Mouse (Mus musculus): ENCODE measurements around the gene Vsig10. TPM values are rescaled to one million over a fixed set of nuclear protein-coding genes. Genes with fewer than 3 reads are reported as not detected.
"Not testable (repeated sequence)": the region's sequence is repeated elsewhere in the genome, so short reads cannot be mapped to it uniquely, and the experiment has no call there.

Vsig10 gene
- polyA plus RNA-seq, 1 experiment from 2014 or later, result 2.5 TPM

DNA sequence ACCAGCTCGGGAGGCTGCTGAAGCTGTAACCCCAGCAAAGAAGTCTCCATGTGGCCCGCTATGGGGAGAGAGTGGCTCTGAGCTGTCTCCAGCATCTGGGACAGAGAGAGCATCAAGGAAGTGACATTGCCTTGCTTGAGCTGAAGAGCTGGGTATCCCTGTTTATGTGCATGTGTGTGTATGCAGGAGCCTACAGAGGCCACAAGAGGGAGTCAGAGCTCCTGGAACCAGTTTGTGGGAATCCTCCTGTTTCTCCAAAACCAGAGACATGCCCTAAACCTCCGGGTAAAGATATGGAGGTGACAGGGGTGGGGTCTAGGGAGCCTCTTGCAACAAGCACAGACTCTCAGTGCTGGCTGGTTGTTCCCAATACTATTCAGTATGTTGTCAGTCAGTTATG, 27.6 kb upstream of the Vsig10 start:
- Histone ChIP-seq H3K4me2 (ENCODE audit: low read depth, low read length, severe bottlenecking) (no peak overlapping the region), H3K9ac (ENCODE audit: low read length) (no peak overlapping the region), H3K27ac (ENCODE audit: low read depth, low read length) (no peak overlapping the region), H3K9me3 (ENCODE audit: control insufficient read depth, low read length) (peaks cover 2% of the 10 kb centered on the region; the same call in 1 of the 2 replicates), H3K36me3 (ENCODE audit: control insufficient read depth, insufficient read depth, low read length) (no peaks in the 10 kb centered on the region), H3K27me3 (ENCODE audit: control insufficient read depth, insufficient read depth, low read length) (no peaks in the 10 kb centered on the region; the same call in 1 of the 2 replicates), H3K4me3 (ENCODE audit: low read depth, low read length) (no peak overlapping the region), H3K4me1 (replicated peaks; ENCODE audit: control insufficient read depth, insufficient read depth, low read length) (0 out of 2 replicates have a peak, but pooled peaks cover 3% of the 10 kb centered on the region)
- no peak for ATAC-seq (replicated peaks; ENCODE audit: low FRiP score)
- DNase-seq (ENCODE audit: low spot score), result no peak
- WGBS, result 79% methylated on average over 3 of the region's 3 CpGs

DNA sequence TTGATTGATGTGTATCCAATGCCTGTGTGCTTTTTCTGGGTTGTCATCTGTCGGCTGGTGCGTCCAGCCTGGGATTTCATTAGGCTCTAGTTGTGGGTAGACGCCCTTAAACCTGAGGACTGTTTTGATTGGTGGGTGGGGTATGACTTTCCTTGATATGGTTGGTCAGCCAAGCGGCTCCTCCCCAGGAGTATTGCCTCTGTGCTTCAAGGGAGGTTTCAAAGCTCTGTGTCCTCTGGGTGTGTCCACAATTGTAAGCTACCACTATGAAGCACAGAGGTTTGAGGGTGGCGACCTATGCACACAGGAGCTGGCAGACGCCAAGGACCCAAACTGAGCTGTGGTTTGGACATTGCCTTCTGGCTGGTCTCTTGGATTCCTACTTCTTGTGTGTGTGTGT, 26.3 kb upstream of the Vsig10 start:
- Histone ChIP-seq H3K9ac (ENCODE audit: low read length) (no peak overlapping the region), H3K4me2 (ENCODE audit: low read depth, low read length, severe bottlenecking) (no peak overlapping the region), H3K4me1 (replicated peaks; ENCODE audit: control insufficient read depth, insufficient read depth, low read length) (0 out of 2 replicates have a peak, but pooled peaks cover 3% of the 10 kb centered on the region), H3K9me3 (ENCODE audit: control insufficient read depth, low read length) (peaks cover 2% of the 10 kb centered on the region; the same call in 1 of the 2 replicates), H3K4me3 (ENCODE audit: low read depth, low read length) (no peak overlapping the region), H3K36me3 (ENCODE audit: control insufficient read depth, insufficient read depth, low read length) (no peaks in the 10 kb centered on the region), H3K27ac (ENCODE audit: low read depth, low read length) (no peak overlapping the region), H3K27me3 (ENCODE audit: control insufficient read depth, insufficient read depth, low read length) (no peaks in the 10 kb centered on the region; the same call in 1 of the 2 replicates)
- ATAC-seq (replicated peaks; ENCODE audit: low FRiP score), result no peak
- DNase-seq (ENCODE audit: low spot score), result no peak
- 81% methylated on average over 6 of the region's 6 CpGs for WGBS

DNA sequence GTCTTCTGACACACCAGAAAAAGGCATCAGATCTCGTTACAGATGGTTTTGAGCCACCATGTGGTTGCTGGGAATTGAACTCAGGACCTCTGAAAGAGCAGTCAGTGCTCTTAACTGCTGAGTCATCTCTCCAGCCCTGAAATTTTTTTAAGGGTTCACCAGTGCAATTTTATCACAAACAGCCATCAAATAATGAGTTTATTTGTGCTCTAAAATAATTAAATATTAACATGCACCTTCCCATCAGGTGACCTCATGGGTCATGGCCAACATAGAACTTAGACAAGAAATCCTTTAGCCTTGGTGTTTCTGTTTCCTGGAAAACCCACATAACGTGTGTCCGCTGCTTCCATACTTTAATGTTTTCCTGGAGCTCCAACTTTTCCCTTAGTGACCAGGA, 25.1 kb upstream of the Vsig10 start:
- not testable (repeated sequence) for H3K4me3 ChIP-seq (ENCODE audit: low read depth, low read length); H3K4me2 ChIP-seq (ENCODE audit: low read depth, low read length, severe bottlenecking); H3K27me3 ChIP-seq (ENCODE audit: control insufficient read depth, insufficient read depth, low read length); DNase-seq (ENCODE audit: low spot score); H3K9ac ChIP-seq (ENCODE audit: low read length); H3K36me3 ChIP-seq (ENCODE audit: control insufficient read depth, insufficient read depth, low read length); H3K4me1 ChIP-seq (replicated peaks; ENCODE audit: control insufficient read depth, insufficient read depth, low read length); ATAC-seq (replicated peaks; ENCODE audit: low FRiP score); H3K27ac ChIP-seq (ENCODE audit: low read depth, low read length); H3K9me3 ChIP-seq (ENCODE audit: control insufficient read depth, low read length)
- WGBS, result 87% methylated on average over 3 of the region's 3 CpGs

DNA sequence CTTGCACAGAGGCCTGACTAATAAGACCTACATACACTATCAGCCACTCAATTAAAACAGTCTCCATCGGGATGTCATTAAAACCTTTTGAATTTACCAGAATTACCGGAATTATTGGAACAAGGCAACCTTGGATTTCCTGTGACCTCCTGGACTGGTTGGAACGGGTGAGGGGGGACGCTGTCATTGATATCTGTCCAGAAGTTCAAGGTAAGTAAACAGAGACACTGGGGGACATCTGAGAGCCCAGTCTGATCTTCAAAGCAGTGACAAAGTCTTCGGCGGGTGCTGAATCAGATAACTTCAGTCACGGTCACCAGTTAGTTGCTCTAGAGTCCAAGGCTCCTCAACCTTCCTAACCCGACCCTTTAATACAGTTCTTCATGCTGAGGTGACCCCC, 23.9 kb upstream of the Vsig10 start:
- Histone ChIP-seq H3K4me2 (ENCODE audit: low read depth, low read length, severe bottlenecking) (no peak overlapping the region), H3K9ac (ENCODE audit: low read length) (no peak overlapping the region), H3K4me3 (ENCODE audit: low read depth, low read length) (no peak overlapping the region), H3K27me3 (ENCODE audit: control insufficient read depth, insufficient read depth, low read length) (no peaks in the 10 kb centered on the region), H3K4me1 (replicated peaks; ENCODE audit: control insufficient read depth, insufficient read depth, low read length) (no peaks in the 10 kb centered on the region), H3K9me3 (ENCODE audit: control insufficient read depth, low read length) (peaks cover 2% of the 10 kb centered on the region; the same call in 1 of the 2 replicates), H3K36me3 (ENCODE audit: control insufficient read depth, insufficient read depth, low read length) (no peaks in the 10 kb centered on the region), H3K27ac (ENCODE audit: low read depth, low read length) (no peak overlapping the region)
- DNase-seq (ENCODE audit: low spot score) (no peak), ATAC-seq (replicated peaks; ENCODE audit: low FRiP score) (no peak)
- WGBS, result 91% methylated on average over 8 of the region's 8 CpGs

DNA sequence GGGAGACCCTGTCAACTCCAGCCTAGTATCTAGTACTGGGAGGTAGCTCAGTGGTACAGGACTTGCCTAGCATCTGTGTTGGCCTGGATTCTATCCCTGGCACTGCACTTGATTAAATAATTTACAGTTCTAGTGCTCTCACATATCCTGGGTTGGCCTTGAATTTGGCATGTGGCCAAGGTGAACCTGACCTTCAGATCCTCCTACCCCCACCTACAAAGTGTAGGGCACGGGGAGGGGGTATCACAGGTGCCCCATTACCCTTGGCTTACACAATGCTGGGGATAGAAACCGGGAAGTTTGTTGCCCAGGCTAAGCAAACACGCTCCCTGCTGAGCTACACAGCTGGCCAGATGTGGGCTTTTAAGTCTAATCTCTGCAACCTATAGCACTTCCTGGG, 16.0 kb upstream of the Vsig10 start:
- Histone ChIP-seq H3K4me1 (replicated peaks; ENCODE audit: control insufficient read depth, insufficient read depth, low read length) (no peaks in the 10 kb centered on the region), H3K27me3 (ENCODE audit: control insufficient read depth, insufficient read depth, low read length) (no peaks in the 10 kb centered on the region), H3K9me3 (ENCODE audit: control insufficient read depth, low read length) (no peaks in the 10 kb centered on the region), H3K4me2 (ENCODE audit: low read depth, low read length, severe bottlenecking) (no peak overlapping the region), H3K4me3 (ENCODE audit: low read depth, low read length) (no peak overlapping the region), H3K36me3 (ENCODE audit: control insufficient read depth, insufficient read depth, low read length) (no peaks in the 10 kb centered on the region), H3K9ac (ENCODE audit: low read length) (no peak overlapping the region), H3K27ac (ENCODE audit: low read depth, low read length) (no peak overlapping the region)
- 81% methylated on average over 3 of the region's 3 CpGs for WGBS
- ATAC-seq (replicated peaks; ENCODE audit: low FRiP score) (no peak), DNase-seq (ENCODE audit: low spot score) (no peak)

DNA sequence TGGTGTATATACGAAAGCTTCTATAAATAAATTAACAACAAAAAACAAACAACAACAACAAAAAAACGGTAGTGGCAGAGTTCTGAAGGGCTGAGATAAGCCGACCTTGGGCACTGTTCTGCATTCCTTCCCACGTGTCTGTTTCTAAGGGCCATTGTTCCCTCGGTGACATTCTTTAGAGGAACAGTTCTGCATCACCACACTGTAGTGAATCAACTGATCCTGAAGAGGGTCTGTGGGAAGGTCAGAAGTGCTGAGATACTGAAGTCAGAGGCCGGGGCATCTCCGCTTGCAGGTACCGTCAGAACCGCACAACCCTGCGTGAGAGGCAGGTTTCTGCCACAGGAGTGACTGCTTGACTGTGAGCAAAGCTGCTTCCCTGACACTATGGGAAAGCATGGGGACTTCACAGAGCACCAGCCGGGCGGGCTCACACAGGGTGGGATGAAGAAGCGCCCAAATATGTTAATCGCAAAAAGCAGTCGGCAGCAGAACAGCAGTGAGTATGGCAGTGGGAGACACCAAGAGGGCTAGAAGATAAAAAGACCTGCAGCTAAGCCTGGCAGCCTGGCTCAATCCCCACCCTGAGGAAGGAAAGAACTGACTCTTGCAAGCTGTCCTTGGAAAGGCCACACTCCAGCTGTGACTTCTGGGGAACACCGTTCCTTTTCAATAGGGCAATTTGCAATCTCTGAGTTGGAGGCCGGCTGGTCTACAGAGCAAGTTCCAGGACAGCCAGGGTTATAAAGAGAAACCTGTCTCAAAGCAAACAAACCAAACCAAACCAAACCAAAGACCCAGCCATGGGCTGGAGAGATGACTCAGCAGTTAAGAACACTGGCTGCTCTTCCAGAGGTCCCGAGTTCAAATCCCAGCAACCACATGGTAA, 14.9 kb upstream of the Vsig10 start:
- no peak overlapping the region for H3K4me2 ChIP-seq (ENCODE audit: low read depth, low read length, severe bottlenecking)
- DNase-seq (ENCODE audit: low spot score) (no peak), ATAC-seq (replicated peaks; ENCODE audit: low FRiP score) (no peak)
- H3K4me1 ChIP-seq (replicated peaks; ENCODE audit: control insufficient read depth, insufficient read depth, low read length), result no peaks in the 10 kb centered on the region
- H3K27me3 ChIP-seq (ENCODE audit: control insufficient read depth, insufficient read depth, low read length), result no peaks in the 10 kb centered on the region
- H3K4me3 ChIP-seq (ENCODE audit: low read depth, low read length), result no peak overlapping the region
- no peak overlapping the region for H3K9ac ChIP-seq (ENCODE audit: low read length)
- 57% methylated on average over 18 of the region's 18 CpGs for WGBS
- no peaks in the 10 kb centered on the region for H3K36me3 ChIP-seq (ENCODE audit: control insufficient read depth, insufficient read depth, low read length)
- no peak overlapping the region for H3K27ac ChIP-seq (ENCODE audit: low read depth, low read length)
- no peaks in the 10 kb centered on the region for H3K9me3 ChIP-seq (ENCODE audit: control insufficient read depth, low read length)

DNA sequence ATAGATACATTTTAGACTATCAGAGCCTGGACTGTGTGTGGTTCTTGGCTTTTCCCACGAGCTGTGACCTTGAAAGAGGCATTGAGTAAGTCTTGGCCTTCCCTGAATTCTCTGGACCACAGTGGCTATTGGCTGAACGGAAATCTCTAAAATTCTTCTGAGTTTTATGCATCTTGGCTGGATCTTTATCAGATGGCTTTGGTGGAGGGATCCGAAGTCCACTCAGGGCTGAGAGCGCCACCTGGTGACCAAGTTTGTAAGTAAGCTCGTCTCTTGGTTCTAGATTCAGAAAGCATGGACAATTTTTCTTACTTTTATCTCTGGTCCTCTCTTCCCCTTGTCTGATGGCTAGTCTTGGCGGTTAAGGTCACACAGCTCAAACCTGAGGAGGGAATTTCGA, 13.9 kb upstream of the Vsig10 start:
- no peaks in the 10 kb centered on the region for H3K27me3 ChIP-seq (ENCODE audit: control insufficient read depth, insufficient read depth, low read length)
- no peaks in the 10 kb centered on the region for H3K9me3 ChIP-seq (ENCODE audit: control insufficient read depth, low read length)
- H3K4me2 ChIP-seq (ENCODE audit: low read depth, low read length, severe bottlenecking), result no peak overlapping the region
- no peak overlapping the region for H3K9ac ChIP-seq (ENCODE audit: low read length)
- DNase-seq (ENCODE audit: low spot score), result peak; percentile 68
- H3K4me1 ChIP-seq (replicated peaks; ENCODE audit: control insufficient read depth, insufficient read depth, low read length), result no peaks in the 10 kb centered on the region
- no peak overlapping the region for H3K27ac ChIP-seq (ENCODE audit: low read depth, low read length)
- H3K36me3 ChIP-seq (ENCODE audit: control insufficient read depth, insufficient read depth, low read length), result no peaks in the 10 kb centered on the region
- 78% methylated on average over 7 of the region's 7 CpGs for WGBS
- H3K4me3 ChIP-seq (ENCODE audit: low read depth, low read length), result no peak overlapping the region
- ATAC-seq (replicated peaks; ENCODE audit: low FRiP score), result no peak

DNA sequence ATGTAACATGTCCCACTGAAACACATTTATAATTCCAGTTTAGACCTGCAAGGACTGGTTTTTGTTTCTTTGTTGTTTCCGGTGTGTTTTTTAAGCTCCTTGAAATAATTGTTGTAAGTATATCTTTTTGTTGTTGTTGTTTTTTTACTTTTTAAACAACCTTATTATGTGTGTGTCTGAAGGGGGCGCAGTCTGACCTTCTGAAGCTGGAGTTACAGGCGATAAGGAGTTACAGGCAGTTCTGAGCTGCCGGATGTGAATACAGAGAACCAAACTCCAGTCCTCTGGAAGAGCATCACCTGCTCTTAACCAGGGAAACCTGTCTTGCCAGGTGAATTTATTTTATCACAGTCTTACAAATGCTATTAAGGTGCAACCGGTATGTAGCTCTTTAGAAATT, 13.1 kb upstream of the Vsig10 start:
- H3K4me2 ChIP-seq (ENCODE audit: low read depth, low read length, severe bottlenecking), result no peak overlapping the region
- no peaks in the 10 kb centered on the region for H3K9me3 ChIP-seq (ENCODE audit: control insufficient read depth, low read length)
- DNase-seq (ENCODE audit: low spot score), result no peak
- H3K27ac ChIP-seq (ENCODE audit: low read depth, low read length), result no peak overlapping the region
- no peaks in the 10 kb centered on the region for H3K36me3 ChIP-seq (ENCODE audit: control insufficient read depth, insufficient read depth, low read length)
- no peaks in the 10 kb centered on the region for H3K27me3 ChIP-seq (ENCODE audit: control insufficient read depth, insufficient read depth, low read length)
- WGBS, result 95% methylated on average over 5 of the region's 5 CpGs
- no peak overlapping the region for H3K9ac ChIP-seq (ENCODE audit: low read length)
- no peak for ATAC-seq (replicated peaks; ENCODE audit: low FRiP score)
- no peaks in the 10 kb centered on the region for H3K4me1 ChIP-seq (replicated peaks; ENCODE audit: control insufficient read depth, insufficient read depth, low read length)
- H3K4me3 ChIP-seq (ENCODE audit: low read depth, low read length), result no peak overlapping the region

DNA sequence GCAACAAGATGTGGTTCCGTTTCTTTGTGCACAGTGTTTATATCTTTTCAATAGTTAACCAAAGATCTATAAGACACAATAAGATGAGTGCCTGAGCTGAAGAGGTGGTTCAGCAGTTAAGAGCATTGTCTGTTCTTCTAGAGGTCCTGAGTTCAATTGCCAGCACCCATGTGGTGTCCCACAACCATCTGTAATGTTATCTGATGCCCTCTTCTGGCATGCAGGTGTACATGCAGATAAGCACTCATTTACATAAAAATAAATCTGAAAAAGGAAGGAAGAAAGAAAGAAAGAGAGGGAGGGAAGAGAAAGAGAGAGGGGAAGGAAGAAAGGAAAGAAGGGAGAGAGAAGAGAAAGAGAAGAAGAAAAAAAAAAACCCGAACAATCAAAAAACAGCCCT, 12.1 kb upstream of the Vsig10 start:
- Histone ChIP-seq H3K27me3 (ENCODE audit: control insufficient read depth, insufficient read depth, low read length) (no peaks in the 10 kb centered on the region), H3K9ac (ENCODE audit: low read length) (no peak overlapping the region), H3K36me3 (ENCODE audit: control insufficient read depth, insufficient read depth, low read length) (no peaks in the 10 kb centered on the region), H3K4me2 (ENCODE audit: low read depth, low read length, severe bottlenecking) (no peak overlapping the region), H3K4me3 (ENCODE audit: low read depth, low read length) (no peak overlapping the region), H3K9me3 (ENCODE audit: control insufficient read depth, low read length) (no peaks in the 10 kb centered on the region), H3K27ac (ENCODE audit: low read depth, low read length) (no peak overlapping the region), H3K4me1 (replicated peaks; ENCODE audit: control insufficient read depth, insufficient read depth, low read length) (no peaks in the 10 kb centered on the region)
- ATAC-seq (replicated peaks; ENCODE audit: low FRiP score) (no peak), DNase-seq (ENCODE audit: low spot score) (no peak)
- 92% methylated on average over 2 of the region's 2 CpGs for WGBS
